Mouse (Mus musculus): ENCODE data around the gene Srbd1.

Srbd1 gene

DNA sequence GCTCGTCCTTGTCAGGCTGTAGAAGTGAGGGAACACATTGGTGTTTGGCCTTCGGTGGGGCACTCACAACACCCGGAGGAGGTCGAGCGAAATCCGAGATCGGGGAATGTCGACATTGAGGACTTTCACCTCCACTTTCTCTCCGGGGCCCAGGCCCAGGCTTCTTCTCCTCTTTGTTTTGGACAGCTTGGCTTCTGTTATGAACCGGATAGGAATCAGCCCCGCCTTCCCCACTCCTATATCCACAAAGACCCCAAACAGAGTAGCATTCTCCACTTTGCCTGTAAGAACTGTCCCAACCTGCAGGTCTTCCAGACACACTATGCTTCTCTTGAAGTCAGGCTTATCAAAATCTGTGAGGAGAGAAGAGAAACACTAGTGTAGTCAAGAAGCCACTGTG, 159.8 kb downstream of the Srbd1 start:
- no peak for DNase-seq (ENCODE audit: extremely low spot score, low spot score)

DNA sequence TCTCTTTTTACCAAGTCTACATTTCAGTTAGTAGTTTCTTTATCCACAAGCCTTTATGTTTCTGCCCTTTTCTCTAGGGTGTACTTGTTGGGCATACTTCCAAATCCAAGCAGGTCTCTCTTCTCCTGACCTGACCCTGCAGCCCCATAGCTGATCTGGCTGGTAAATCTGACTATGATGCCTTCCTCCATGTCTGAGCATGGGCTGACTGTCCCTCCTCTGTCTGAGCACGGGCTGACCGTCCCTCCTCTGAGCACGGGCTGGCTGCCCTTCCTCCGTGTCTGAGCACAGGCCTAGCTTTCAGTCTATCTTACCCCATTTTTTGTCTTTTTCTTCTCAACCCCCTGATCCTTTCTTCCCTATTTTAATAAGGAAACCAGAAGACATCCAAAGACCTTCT, 162.7 kb downstream of the Srbd1 start:
- DNase-seq (ENCODE audit: extremely low spot score, low spot score) = no peak

DNA sequence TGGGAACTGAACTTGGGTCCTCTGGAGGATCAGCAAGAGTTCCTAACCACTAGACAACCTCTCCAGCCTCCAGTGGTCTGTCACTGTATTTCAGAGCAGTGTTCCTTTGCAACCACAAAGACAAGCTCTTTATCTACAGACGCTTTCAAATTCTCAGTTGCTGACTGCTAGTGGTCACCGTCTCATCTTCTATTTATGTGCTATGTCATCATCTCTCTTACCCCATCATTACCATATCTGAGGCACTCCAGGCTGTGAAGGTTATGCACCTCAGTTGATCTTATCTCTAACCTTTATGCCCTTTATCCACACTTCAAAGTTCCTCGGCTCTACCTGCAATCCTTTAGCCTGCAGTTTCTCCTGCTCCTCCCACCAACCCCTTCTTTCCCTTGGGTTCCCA, 163.1 kb downstream of the Srbd1 start:
- no peak for DNase-seq (ENCODE audit: extremely low spot score, low spot score)

DNA sequence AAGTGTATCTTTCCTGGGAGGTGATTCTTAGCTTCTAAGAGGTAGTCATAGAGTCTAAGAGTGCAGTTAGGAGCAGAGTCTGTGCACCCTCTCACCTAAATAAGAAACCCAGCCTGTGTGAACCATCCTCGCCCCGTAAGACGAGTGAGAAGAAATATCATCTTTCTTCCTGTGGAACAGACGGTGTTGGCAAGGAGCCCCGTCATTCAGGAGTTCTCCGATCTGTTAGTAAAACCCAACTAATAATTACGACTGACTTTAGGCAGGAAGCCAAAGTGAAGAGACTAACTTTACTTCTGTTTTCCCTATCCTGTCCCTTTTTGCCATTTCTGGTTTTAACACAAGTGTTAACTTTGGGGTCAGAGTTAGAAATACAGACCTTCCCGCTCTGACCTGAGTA, 166.1 kb downstream of the Srbd1 start:
- DNase-seq (ENCODE audit: extremely low spot score, low spot score) = no peak

DNA sequence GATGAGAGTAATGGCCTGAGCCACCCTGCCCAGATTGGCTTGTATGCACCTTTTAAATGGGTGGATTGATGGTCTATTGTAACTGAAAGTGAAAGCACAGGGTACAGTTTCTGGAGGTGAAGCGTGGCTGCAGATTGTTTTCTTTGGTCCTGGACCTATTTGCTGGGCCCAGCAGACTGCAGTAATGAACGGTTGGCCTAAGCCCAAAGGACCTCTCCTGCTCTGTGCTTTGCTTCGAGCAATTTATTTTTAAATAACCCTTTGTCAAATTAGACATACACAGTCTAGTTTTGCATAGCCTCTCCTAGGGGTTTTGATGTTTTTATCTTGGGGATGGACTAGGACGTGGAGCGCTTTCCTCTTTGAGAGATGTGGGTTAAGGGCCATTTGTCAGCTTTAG, 169.9 kb downstream of the Srbd1 start:
- no peak for DNase-seq (ENCODE audit: extremely low spot score, low spot score)

DNA sequence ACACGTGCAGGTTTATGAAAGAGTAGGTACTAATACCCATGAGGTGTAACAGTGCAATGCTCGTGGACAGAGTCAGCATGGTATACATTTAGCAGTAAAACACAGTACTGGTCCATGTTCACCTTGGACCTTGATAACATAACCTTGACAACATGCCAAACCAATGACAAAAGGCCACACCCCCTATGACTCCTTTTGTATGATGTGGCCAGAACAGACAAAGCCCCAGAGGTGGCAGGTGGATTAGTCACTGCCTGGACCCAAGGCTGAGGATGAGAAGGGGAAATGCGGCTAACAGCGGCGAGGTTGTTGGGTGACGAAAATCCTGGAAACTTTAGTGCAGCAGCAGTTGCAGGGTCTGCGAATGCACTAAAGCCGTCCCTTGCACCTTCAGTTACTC, 170.4 kb downstream of the Srbd1 start:
- no peak for DNase-seq (ENCODE audit: extremely low spot score, low spot score)

DNA sequence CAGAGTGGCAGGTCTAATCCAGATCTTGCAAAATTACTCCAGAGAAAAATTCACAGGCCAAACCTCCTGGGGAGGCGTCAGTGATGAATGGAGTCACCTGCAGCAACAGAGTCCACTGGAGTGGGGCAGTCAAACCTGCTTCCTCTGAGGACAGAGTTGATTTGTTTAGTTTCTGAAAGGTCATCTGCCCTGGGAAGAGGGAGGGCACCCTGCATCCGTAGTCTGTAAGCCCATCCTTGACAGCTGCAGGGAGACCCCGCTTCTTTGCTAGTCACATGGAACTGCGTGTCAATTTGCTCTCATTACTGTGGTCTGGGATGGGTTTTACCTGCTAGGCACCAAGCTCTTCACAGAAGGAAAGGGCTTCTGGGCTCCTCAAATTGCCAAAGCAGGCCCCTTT, 173.9 kb downstream of the Srbd1 start:
- no peak for DNase-seq (ENCODE audit: extremely low spot score, low spot score)

DNA sequence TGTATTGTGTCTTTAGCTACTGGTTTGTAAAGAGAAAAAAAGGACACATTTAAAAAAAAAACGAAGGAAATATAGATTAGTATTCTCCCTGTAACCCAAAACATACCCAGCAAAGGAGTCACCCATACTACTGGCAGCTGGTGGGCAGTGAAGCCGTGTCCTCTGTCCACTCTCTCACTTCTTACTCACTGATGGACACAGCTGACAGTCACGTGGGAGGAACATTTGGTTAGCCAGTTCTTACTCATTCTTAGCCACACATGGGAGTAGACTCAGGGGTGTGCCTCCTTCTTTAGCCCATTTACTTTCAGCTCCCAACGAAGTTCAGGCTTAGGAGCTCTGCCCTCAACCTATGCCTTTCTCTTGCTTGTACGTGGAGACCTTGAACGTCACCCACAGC, 183.3 kb downstream of the Srbd1 start:
- no peak for DNase-seq (ENCODE audit: extremely low spot score, low spot score)

DNA sequence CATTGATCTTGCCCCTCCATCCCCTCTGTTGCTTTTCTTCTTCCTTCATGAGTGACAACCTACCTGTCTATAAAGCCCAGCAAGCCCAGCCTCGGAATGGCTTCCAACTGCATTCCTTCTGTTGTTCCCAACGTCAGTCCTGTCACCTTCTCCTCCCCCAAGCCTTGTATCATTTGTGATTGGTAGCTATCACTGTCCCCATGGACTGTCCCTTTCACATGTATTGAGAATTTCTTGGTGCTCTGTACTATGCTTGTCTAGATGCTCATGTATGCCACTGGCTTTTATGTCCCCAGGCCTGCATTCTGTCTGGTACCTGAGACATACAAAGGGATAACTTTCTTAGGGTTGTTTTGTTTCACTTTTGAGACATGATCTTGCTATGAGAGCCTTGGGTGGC, 193.2 kb downstream of the Srbd1 start:
- DNase-seq (ENCODE audit: extremely low spot score, low spot score) = no peak

DNA sequence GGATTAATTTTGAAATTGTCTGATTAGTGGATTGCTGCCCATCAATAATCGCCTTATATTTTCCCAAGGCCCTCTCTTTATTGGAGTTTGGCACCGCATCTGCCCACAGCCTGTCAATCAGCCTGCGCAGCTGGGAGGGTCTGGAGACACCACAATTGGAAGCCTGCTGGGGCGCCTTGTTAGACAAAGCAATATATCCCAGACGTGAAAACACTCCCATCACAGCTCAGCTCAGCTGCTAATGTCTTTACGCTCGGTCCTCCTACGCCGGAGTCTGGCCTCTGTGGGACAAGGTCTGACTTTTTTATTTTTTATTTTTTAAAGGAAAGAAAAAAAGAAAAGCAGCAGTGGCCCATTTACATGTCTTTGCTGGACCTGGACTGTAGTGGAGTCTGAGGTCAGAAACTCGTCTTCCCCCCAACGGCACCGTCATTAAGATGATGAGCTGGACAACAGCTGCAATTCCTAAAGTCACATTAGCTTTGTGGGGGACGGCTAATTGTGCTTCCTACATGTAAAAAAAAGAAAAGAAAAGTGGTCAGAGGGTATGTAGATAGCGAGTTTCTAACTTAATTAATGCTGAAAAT, 195.0 kb downstream of the Srbd1 start:
- DNase-seq (ENCODE audit: extremely low spot score, low spot score) = no peak

DNA sequence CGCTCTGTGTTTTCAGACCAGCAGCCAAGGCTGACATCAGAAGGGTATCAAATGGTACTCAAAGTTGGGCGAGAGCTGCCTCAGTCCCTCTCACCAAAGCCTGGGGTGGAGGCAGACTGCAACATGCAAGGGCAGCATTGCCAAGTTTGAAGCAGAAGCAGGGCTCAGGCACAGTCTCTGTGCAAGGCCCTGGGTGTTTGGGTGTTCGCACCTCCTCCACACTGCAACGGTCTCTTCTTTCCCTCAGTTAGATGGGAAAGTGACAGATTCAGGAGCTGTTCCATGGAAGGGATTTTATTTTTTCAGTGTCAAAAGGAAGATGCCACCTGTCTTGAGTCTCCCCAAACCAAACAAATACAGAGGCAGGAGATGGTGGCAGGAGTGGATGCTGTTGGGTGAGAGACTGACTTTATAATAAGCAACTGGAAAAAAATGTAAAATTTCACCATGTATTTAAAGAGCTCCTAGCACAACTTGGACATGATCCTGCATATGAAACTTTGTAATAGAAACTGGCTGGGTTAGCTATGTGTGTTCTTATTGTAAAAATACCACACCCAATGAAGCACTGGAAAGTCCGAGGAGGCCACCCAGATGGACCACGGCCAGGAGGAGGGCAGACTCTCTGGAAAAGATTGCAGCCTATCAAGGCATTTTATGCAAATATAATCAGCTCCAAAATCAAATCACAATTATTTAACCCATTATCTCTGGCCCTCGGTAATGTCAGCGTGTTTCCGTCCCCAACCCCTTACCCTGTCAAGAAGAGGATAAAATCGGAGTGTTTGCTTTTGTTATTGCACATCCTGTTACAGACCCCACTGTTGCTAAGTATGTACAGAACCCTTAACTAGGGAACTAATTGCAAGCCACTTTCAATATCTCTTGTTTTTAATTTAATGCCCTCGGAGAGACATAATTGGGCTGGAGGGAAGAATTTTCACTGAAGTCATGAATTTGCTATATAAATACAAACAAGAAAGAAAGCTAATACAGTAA, 195.8 kb downstream of the Srbd1 start:
- no peak for DNase-seq (ENCODE audit: extremely low spot score, low spot score)

DNA sequence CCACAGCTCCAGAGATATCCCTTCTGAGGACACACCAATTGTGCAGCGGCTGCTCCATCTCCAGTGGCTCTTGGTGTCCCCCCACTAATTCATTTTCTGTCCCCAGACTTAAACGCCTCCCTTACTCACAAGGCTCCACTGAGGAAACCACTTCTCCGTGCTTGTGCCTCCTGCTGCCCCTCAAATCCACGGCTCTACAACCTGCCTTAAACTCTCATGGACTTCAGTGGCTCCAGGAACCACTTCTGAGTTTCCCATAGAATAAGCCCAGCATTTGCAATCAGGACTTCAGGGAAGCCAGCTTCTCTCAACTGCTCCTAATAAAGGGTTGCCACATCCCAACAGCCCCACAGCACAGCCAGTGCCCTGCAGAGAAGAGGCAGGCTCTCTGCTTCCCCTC, 200.2 kb downstream of the Srbd1 start:
- DNase-seq (ENCODE audit: extremely low spot score, low spot score) = no peak

DNA sequence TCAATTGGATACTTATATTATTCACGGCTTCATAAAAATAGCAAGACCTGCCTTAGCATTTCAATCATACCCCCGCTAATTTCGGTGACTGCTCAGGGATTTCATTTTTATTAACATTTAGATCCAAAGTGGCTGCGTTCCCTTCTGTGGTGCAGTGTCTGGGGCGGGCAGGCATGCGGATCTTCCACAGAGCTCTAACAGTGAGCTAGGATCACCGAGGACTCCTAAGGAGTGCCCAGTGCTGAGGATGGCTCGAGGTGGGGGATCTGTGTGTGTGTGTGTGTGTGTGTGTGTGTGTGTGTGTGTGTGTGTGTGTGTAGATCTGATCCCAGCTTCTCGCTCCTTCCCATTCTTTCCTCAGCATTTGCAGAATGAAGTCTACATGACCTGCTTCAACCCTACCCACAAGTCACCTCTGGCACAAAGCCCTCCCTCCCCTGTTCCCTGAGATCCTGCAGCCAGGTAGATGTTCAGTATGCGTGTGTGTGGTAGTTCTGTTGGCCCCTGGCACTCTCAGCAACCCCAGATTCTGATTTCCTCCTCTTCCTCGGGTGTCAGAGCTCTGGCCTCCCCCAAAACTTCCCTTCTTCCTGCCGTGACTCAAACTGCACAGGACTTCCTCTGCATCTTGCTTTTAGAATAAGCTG, 200.9 kb downstream of the Srbd1 start:
- DNase-seq (ENCODE audit: extremely low spot score, low spot score) = no peak

DNA sequence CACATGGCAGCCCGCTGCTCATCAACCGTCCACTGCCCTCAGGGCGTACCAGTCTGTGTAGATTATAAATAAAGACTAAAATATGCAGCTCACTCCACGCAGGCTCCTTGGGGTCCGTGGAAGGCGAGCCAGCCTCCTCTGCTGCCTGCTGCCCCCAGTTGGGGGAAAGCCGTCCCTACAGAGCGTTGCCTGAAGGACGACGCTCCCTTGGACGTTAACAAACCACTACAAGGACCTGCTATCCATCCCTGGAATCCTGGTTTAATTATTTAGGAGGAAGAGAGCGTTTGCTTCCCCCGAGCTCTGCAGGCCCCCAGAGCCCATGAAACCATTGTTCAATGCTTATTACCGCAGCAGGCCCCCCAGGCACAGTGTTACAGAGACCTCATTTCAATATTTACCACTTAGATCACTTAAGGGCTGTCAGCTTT, 201.4 kb downstream of the Srbd1 start:
- no peak for DNase-seq (ENCODE audit: extremely low spot score, low spot score)

DNA sequence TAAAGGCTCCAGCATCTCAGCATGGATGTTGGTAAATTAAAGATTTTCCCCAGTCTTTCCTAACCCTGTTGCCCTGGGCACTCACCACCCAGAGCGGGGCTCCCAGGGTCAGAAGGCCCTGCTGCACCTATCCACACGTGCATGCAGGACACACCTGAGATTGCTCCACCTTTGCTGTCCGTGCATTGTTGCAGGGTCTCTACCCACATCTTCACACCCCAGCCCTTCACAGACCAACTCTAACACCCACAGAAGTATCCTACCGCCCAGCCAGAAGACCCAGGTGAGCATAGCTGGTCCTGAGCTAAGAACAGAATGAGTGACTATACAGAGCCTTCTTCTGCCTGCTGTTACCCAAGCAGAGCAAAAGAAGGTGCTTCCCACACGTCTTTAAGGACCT, 201.9 kb downstream of the Srbd1 start:
- no peak for DNase-seq (ENCODE audit: extremely low spot score, low spot score)

DNA sequence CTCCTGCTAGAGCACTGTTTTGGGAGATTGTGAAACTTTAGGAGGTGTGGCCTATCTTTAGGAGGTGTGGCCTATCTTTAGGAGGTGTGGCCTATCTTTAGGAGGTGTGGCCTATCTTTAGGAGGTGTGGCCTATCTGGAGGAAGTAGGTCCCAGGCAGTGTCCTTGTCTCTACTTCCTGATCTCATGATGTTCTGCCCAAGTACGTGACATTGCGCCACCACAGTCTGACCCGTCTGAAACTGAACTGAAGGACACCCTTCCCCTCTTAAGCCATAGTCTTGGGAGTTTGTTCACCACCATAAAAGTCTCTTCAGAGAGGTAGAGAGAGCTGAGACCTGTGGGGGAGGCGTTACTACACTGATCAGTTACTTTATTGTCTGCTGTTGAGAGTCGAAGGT, 202.9 kb downstream of the Srbd1 start:
- DNase-seq (ENCODE audit: extremely low spot score, low spot score) = no peak

DNA sequence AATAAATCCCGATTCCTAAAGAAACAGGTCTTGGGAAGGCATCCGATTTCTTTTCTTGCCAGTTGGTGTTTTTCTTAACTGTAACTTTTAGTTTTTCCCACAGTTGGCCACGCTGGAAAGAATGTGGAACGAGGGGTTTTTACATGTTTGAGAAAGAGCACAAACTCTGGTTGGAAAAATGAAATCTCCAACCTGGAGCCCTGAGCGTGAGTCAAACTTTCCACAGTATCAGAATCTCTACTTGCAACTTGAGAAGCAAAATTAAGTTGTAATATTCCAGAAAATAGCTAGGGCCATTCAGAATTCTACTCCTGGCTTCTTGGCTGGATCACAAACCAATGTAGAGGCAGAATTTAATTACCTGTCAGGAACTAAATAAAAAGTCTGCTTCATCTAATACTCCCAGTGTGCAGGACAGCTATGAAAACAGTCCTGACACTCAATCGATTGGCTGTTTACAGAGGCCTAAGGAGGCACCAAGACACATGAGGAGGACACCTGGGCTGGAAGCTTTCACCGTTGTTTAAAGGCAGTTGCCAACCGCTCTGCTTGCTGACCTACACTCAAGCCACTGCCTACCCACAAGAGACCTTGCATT, 203.7 kb downstream of the Srbd1 start:
- no peak for DNase-seq (ENCODE audit: extremely low spot score, low spot score)

DNA sequence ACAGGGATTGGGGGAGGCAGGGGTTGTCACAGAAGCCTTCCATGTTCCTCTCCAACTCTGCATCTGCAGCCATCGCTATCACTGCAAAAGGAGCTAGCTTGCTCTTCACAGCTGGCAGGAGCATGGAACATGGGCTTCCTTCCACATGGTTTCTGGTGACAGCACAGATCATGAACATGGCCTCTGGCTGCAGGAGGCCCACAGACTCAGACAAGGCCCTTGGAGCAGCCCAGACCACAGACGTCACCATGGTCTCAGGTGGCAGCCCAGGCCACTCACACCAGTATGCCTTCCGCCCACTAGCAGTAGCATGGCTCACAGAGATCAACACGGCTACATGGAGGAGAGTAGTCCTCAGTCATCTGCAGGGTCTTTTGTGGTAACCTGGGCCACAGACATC, 207.8 kb downstream of the Srbd1 start:
- no peak for DNase-seq (ENCODE audit: extremely low spot score, low spot score)

DNA sequence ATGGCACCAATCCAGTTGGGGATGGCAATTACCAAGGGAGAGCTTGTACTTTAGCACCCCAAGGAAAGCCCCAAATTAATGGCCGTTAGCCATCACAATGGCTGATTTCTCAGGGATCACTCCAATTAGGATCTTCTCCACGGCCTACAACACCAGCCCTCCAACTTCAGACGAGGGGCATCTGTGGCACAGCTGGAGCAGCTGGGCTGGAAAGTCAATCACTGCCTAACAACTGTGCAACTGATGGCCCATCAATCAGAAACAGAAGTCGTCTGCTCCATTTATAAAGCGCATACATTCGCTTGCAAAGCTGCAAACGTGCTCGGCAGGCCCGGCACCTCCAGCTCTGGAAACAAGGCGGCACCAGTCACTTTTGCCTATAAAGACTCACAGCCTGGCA, 209.7 kb downstream of the Srbd1 start:
- no peak for DNase-seq (ENCODE audit: extremely low spot score, low spot score)

All from neural tube, embryonic 10.5 days (tissue).